Mouse (Mus musculus) kidney, adult 9 months (tissue): ENCODE data around the gene Sat2.
"Not testable (repeated sequence)": the region's sequence is repeated elsewhere in the genome, so short reads cannot be mapped to it uniquely, and the experiment has no call there.

Experiments used
- DNase-seq: peaks from one replicate; pipeline ENCODE4 v3.0.0; 2022

The Sat2 gene

GRCm38 (mm10) chr11:69603516-69603915 is 18.3 kb upstream of the Sat2 start:
- DNase-seq = peak; percentile 36

- DNase-seq = no peak
These were observed 17.5 kb upstream of the Sat2 start for GRCm38 (mm10) chr11:69604347-69604746.

- DNase-seq = no peak
These were observed 16.8 kb upstream of the Sat2 start for GRCm38 (mm10) chr11:69604795-69605664.

GRCm38 (mm10) chr11:69605726-69606490 is 15.9 kb upstream of the Sat2 start, which contains the start of gene Atp1b2:
Gene Atp1b2, minus strand, starts transcription at chr11:69605942.
- DNase-seq = peak; percentile 52

GRCm38 (mm10) chr11:69606491-69606795 is 15.4 kb upstream of the Sat2 start:
- DNase-seq = no peak

- DNase-seq = no peak
These were observed 15.0 kb upstream of the Sat2 start for GRCm38 (mm10) chr11:69606832-69607231.

- DNase-seq = no peak
These were observed 13.3 kb upstream of the Sat2 start for GRCm38 (mm10) chr11:69608525-69608924.

GRCm38 (mm10) chr11:69609416-69609815 is 12.4 kb upstream of the Sat2 start:
- no peak for DNase-seq

GRCm38 (mm10) chr11:69610899-69611298 is 10.9 kb upstream of the Sat2 start:
- DNase-seq = no peak

- DNase-seq = peak; percentile 92
These were observed 8.1 kb upstream of the Sat2 start for GRCm38 (mm10) chr11:69613553-69614256.

- not testable (repeated sequence) for DNase-seq
These were observed 7.6 kb upstream of the Sat2 start for GRCm38 (mm10) chr11:69614257-69614588.

GRCm38 (mm10) chr11:69616781-69617180 is 5.0 kb upstream of the Sat2 start:
- DNase-seq = no peak

GRCm38 (mm10) chr11:69617805-69618204 is 4.0 kb upstream of the Sat2 start, which contains the start of gene Shbg:
Gene Shbg, minus strand, starts transcription at chr11:69617905.
- DNase-seq = no peak

GRCm38 (mm10) chr11:69620394-69621081 is 1.3 kb upstream of the Sat2 start:
- no peak for DNase-seq

- DNase-seq = no peak
These were observed 582 bp downstream of the Sat2 start for GRCm38 (mm10) chr11:69622406-69622805.

- DNase-seq = no peak
These were observed 1.2 kb downstream of the Sat2 start for GRCm38 (mm10) chr11:69623006-69623405.

- DNase-seq = not testable (repeated sequence)
These were observed 2.5 kb downstream of the Sat2 start for GRCm38 (mm10) chr11:69624339-69624738.

GRCm38 (mm10) chr11:69628286-69628685 is 6.5 kb downstream of the Sat2 start:
- peak; percentile 87 for DNase-seq

- DNase-seq = no peak
These were observed 8.0 kb downstream of the Sat2 start for GRCm38 (mm10) chr11:69629802-69630201.

GRCm38 (mm10) chr11:69632284-69633089 is 10.7 kb downstream of the Sat2 start, which contains the start of gene Fxr2:
Gene Fxr2, plus strand, starts transcription at chr11:69632990.
- DNase-seq = peak; percentile 100

- DNase-seq = no peak
These were observed 11.5 kb downstream of the Sat2 start for GRCm38 (mm10) chr11:69633128-69633866.
